Mouse (Mus musculus) ES-E14 (cell line): ENCODE data around the gene Tigd2.

Experiments
- CHD2 ChIP-seq: IDR thresholded peaks from 2 replicates; pipeline ENCODE4 v1.6.1; 2014; ENCODE audit warnings: mild to moderate bottlenecking, low read depth, low read length, inconsistent platforms
- MAFK ChIP-seq: IDR thresholded peaks from 2 replicates; pipeline ENCODE4 v1.6.1; 2014; ENCODE audit warnings: mild to moderate bottlenecking, low read depth, low read length, inconsistent platforms; ENCODE audit not compliant: insufficient read depth
- ZC3H11A ChIP-seq: IDR thresholded peaks from 2 replicates; pipeline ENCODE4 v1.6.1; 2012; ENCODE audit warnings: low read depth, mild to moderate bottlenecking, inconsistent platforms, low read length, borderline replicate concordance
- ZNF384 ChIP-seq: IDR thresholded peaks from 2 replicates; pipeline ENCODE4 v1.6.1; 2012; ENCODE audit warnings: low read depth, low read length, inconsistent platforms

DNA sequence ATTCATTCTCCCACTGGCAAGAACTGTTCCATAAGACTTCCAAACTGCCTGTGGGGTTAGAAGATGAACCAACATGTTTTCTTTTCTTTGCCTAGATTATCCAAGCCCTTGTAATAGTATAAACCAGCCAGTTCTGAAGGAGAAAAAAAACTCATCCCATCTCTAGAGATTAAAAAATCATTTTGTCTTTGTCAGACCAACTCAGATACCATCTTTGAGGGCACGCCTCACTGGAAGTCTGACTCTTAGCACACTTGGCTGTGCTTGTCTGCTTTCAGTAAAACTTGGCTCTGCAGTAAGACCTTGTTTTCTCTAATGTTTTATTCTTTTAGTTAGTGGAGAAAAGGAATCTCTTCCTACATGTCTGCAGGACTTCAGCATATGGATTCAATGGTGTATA is 18.7 kb upstream of the Tigd2 start:
- TF ChIP-seq CHD2 (no peak), ZNF384 (no peak), ZC3H11A (no peak), MAFK (no peak)
